Mouse (Mus musculus): Measurements from ENCODE around the gene Btbd2. TPM values are rescaled to one million over a fixed set of nuclear protein-coding genes. Genes with fewer than 3 reads are reported as not detected.
"Not testable (repeated sequence)": the region's sequence is repeated elsewhere in the genome, so short reads cannot be mapped to it uniquely, and the experiment has no call there.

The Btbd2 gene
- polyA plus RNA-seq, 1 experiment from 2014 or later, result 69.9 TPM

DNA sequence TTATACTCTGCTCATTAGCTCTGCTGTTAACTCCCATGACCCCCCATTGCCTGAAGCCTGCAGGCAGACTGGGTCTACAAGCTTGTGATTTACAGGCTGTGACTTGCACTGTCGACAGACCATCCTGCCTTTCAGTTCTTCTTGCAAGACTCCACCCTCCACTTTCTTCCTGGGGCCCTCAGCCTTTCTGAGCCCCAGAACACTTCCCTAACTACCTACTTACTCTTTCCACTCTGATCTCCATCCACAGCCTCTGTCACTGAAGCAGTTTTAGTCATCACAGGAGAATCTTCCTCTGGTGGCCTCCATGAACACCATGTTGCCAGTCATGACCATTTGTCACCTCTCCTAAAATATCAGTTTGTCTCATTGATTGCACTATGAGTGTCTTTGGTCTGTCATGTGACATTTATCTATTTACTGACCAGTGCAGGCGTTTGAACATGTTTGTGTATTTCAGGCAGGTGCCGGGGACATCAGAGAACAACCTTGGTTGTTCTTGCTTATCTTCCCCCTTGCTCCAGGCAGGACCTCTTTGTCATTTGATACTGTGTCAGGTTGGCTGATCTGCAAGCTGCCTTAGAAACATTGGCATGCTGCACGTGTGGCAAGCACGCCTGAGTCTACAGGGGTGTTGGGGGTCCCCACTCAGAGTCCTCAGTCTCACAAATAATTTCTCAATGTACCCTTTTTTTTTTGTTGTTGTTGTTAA, 6.8 kb upstream of the Btbd2 start:
- peaks cover 29% of the 10 kb centered on the region for H3K36me3 ChIP-seq
- no peak overlapping the region for H3K4me3 ChIP-seq
- peaks cover 49% of the 10 kb centered on the region for H3K4me1 ChIP-seq

DNA sequence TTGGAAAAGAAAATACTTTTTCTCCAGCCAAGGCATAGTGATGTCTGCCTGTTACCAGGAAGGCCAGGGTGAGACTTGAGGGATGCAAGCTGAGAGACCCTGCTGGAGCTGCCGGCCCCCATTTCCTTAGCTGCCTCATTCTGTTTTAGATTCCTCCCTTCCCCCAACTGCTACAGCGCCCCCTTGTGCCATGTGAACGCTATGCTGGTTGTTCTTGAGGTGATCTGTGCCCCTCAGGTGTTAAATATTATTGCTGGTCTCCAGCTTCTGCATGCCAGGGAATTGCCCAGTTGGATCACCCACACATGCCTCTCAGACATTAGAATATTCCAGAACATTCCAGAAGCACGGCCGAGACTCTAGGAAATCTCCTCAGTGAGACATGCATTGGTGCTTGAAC, 4.3 kb upstream of the Btbd2 start:
- Histone ChIP-seq H3K9me3 (no peaks in the 10 kb centered on the region), H3K27ac (no peak overlapping the region), H3K4me1 (peaks cover 50% of the 10 kb centered on the region), H3K4me3 (no peak overlapping the region), H3K36me3 (peaks cover 4% of the 10 kb centered on the region), H3K27me3 (ENCODE audit: insufficient read depth, poor library complexity, severe bottlenecking) (no peaks in the 10 kb centered on the region)
- 36% methylated on average over 5 of the region's 5 CpGs for WGBS
- no peak for DNase-seq (ENCODE audit: low spot score)

More for the DNA sequence above, 6.8 kb upstream of the Btbd2 start:
- no peaks in the 10 kb centered on the region for H3K9me3 ChIP-seq
- 22% methylated on average over 5 of the region's 5 CpGs for WGBS
- no peaks in the 10 kb centered on the region for H3K27me3 ChIP-seq (ENCODE audit: insufficient read depth, poor library complexity, severe bottlenecking)
- no peak for DNase-seq (ENCODE audit: low spot score)
- peak overlapping the region; percentile 19 for H3K27ac ChIP-seq

DNA sequence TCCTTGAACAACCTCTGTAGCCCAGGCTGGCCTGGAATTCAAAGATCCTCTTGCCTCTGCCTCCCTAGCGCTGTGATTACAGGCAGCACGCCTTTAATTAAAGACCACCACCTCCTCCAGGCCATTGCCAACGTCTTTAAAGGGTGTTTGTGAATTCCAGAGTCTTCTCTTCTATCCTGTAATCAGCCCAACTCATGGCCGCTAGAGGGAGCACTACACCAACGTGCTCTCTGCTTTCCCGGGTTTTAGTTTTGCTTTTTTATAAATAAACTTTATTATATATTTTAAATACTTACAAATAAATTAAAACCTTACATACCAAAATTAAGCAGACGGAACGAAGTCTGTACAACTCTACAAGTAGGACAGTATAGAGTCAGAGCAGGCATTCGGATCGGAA, 2.3 kb upstream of the Btbd2 start:
- H3K4me3 ChIP-seq, result peak overlapping the region; percentile 22; the same call in 1 of the 2 replicates
- no peak for DNase-seq (ENCODE audit: low spot score)
- H3K4me1 ChIP-seq, result peaks cover 49% of the 10 kb centered on the region
- 16% methylated on average over 10 of the region's 10 CpGs for WGBS
- H3K27ac ChIP-seq, result peak overlapping the region; percentile 64
- no peaks in the 10 kb centered on the region for H3K27me3 ChIP-seq (ENCODE audit: insufficient read depth, poor library complexity, severe bottlenecking)
- no peaks in the 10 kb centered on the region for H3K9me3 ChIP-seq
- no peaks in the 10 kb centered on the region for H3K36me3 ChIP-seq

DNA sequence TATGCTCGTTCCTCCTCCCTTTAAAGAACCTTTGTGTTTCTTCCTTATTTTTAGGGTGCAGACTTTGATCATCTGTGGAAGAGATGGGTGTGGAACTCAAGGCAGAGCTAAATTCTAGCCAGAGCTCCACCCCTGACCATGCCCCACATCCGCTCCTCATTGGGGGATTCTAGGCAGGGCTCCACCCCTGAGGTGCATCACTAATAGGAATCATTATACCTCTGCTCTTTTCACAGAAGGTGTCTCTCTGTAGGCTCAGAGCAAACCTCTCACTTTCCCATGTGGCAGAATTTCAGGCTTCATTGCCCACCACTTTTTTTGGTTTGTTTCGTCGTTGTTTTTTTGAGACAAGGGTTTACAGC, 2.0 kb upstream of the Btbd2 start:
- H3K36me3 ChIP-seq, result no peaks in the 10 kb centered on the region
- DNase-seq (ENCODE audit: low spot score), result no peak
- H3K4me1 ChIP-seq, result peaks cover 48% of the 10 kb centered on the region
- 61% methylated on average over 4 of the region's 4 CpGs for WGBS
- peak overlapping the region; percentile 22; the same call in 1 of the 2 replicates for H3K4me3 ChIP-seq
- H3K9me3 ChIP-seq, result no peaks in the 10 kb centered on the region
- H3K27ac ChIP-seq, result peak overlapping the region; percentile 64
- no peaks in the 10 kb centered on the region for H3K27me3 ChIP-seq (ENCODE audit: insufficient read depth, poor library complexity, severe bottlenecking)

DNA sequence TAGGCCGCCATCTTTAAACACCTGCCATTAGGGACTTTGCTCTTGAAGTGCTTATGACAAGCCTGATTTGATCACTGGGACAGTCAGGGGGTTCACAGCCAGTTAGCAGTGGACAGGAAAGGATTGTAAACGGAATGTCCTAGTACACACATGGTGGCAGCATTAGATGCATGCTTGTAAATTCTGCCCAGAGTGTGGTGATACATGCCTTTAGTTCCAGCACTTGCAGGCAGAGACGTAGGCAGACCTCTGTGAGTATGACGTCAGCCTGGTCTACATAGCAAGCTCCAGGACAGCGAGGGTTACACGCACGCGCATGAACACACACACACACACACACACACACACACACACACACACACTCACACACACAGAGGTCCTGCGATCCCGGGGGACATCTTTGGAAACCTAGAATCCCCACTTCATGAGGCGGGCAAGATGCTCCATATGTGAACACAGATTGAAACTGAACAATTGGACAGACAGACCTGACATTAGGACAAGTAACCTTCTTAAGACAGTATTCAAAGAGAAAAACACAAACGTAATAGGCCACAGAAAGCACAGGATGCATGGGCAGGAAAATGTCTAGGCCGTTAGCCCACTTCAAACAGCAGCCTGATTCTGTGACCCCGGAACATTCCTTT, 1.4 kb upstream of the Btbd2 start:
- 83% methylated on average over 14 of the region's 14 CpGs for WGBS
- H3K4me3 ChIP-seq, result no peak overlapping the region
- peak overlapping the region; percentile 64; the same call in 1 of the 2 replicates for H3K27ac ChIP-seq
- H3K27me3 ChIP-seq (ENCODE audit: insufficient read depth, poor library complexity, severe bottlenecking), result no peaks in the 10 kb centered on the region
- no peak for DNase-seq (ENCODE audit: low spot score)
- H3K4me1 ChIP-seq, result peaks cover 44% of the 10 kb centered on the region
- H3K9me3 ChIP-seq, result no peaks in the 10 kb centered on the region
- no peaks in the 10 kb centered on the region for H3K36me3 ChIP-seq

DNA sequence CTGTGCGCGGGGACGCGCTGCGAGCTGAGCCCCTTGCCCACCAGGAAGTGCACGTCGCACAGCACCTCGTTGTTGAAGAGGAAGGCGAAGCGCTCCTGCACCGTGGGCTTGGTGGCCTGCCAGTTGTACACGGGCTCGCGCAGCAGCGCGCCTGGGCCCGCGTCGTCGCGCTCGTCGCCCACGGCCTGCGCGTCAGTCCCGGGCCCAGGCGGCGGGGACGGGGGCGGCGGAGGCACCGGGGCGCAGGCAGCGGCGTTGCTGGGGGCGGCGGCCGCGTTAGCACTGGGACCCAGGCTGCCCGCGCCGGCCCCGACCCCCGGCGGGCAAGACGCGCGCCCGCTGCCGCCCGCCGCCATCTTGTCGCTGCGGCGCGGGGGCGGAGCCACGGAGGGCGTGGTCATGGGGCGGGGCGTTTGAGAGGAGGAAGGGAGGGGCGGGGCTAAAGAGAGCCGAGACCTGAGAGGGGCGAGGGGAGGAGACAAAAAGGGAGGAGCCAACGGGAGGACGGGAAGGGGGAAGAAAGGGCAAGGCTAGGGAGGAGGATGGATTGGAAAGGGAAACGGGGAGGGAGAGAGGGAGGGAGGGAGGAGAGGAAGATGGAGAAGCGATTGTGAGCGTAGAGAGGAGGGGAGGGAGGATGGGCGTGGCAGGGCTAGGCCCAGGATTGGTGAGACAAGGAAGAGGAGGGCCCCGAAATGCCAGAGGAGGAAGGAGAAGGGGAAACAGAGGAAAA, 575 bp downstream of the Btbd2 start:
- WGBS, result 1% methylated on average over 72 of the region's 72 CpGs
- Histone ChIP-seq H3K27ac (peak overlapping the region; percentile 96), H3K36me3 (peaks cover 5% of the 10 kb centered on the region; the same call in 1 of the 2 replicates), H3K9me3 (no peaks in the 10 kb centered on the region), H3K4me3 (peak overlapping the region; percentile 79), H3K4me1 (peaks cover 44% of the 10 kb centered on the region), H3K27me3 (ENCODE audit: insufficient read depth, poor library complexity, severe bottlenecking) (no peaks in the 10 kb centered on the region)
- DNase-seq (ENCODE audit: low spot score), result peak; percentile 98

DNA sequence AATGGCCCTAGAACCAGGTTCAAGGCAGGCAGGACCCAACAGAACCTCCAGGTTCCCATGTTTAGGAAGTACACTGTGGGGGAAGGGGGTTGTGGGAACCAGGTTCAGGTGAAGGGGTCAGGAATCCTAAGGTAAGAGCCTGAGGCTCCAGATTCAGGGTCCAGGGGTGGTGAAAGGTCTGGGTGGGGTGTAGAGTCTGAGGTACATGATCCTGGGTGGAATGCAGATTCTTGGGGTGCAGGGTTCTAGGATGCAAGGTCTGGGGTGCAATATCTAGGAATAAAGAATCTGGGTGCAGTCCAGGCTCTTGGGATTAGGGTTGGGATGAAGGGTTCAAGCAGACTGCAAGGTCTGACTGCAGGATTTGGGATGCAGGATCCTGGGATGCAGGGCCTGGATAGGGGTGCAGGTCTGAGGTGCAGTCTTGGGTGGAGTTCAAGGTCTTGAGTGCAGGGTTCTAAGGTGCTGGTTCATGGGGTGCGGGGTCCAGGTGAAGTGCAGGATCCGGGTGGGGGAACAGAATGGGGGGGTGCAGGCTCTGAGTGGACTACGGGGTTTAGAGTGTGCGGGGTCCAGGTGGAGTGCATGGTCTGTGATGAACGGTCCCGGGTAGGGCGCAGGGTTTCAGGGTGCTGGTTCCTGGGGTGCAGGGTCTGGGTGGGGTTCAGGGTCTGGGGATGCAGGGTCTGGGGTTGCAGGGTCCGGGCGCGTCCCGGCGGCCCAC, 1.3 kb downstream of the Btbd2 start:
- Histone ChIP-seq H3K27me3 (ENCODE audit: insufficient read depth, poor library complexity, severe bottlenecking) (no peaks in the 10 kb centered on the region), H3K9me3 (no peaks in the 10 kb centered on the region), H3K4me1 (peaks cover 45% of the 10 kb centered on the region), H3K27ac (peak overlapping the region; percentile 96), H3K36me3 (peaks cover 7% of the 10 kb centered on the region; the same call in 1 of the 2 replicates), H3K4me3 (peak overlapping the region; percentile 79)
- WGBS, result 4% methylated on average over 12 of the region's 12 CpGs
- no peak for DNase-seq (ENCODE audit: low spot score)

DNA sequence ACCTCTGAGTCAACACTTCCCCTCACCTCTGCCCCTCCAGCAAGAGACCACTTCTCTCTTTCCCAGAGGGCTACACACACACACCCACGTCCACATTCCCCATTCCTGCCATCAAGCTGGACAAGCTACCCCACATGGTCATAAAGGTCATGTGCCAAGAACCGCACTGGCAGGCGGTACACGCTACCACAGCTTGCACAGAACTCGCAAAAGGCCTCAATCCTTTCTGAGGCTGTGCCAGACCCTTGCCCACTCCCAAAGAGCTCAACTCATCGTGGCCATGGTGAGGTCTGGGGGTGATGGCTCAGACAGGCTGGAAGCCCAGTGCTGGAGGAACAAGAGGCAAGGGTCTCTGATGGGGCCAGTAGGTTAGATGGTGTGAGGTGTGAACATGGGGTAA, 2.0 kb downstream of the Btbd2 start:
- peak overlapping the region; percentile 79 for H3K4me3 ChIP-seq

DNA sequence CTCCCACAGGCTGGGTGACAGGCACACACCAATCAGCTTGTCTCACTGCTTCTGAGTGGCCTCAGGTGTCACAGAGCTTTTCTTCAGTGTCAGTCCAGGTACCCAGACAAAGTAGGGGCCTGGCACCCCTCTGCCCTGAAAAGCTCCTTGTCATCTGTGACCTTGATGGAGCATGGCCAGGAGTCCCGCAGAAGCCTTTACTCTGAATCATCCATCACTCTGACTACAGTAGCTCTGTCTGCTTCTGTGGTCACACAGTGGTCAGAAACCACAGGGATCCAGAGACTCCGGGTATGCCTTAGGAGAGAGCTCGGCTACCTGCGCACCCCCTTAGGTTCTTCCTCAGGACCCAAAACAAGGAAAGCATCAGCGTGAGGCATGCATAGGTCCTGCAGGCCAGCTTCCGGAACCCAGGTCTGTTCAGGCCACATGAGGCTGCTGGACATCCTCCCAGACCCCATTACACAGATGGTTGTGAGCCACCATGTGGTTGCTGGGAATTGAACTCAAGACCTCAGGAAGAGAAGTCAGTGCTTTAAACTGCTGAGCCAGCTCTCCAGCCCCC, 3.6 kb downstream of the Btbd2 start:
- DNase-seq (ENCODE audit: low spot score), result no peak
- Histone ChIP-seq H3K27ac (no peak overlapping the region), H3K9me3 (no peaks in the 10 kb centered on the region), H3K4me3 (no peak overlapping the region), H3K36me3 (peaks cover 21% of the 10 kb centered on the region), H3K4me1 (peaks cover 51% of the 10 kb centered on the region), H3K27me3 (ENCODE audit: insufficient read depth, poor library complexity, severe bottlenecking) (no peaks in the 10 kb centered on the region)
- 83% methylated on average over 6 of the region's 6 CpGs for WGBS

More for the DNA sequence above, 2.0 kb downstream of the Btbd2 start:
- peaks cover 7% of the 10 kb centered on the region; the same call in 1 of the 2 replicates for H3K36me3 ChIP-seq
- no peaks in the 10 kb centered on the region for H3K9me3 ChIP-seq
- no peak for DNase-seq (ENCODE audit: low spot score)
- H3K27me3 ChIP-seq (ENCODE audit: insufficient read depth, poor library complexity, severe bottlenecking), result no peaks in the 10 kb centered on the region
- H3K27ac ChIP-seq, result no peak overlapping the region
- peaks cover 49% of the 10 kb centered on the region for H3K4me1 ChIP-seq
- WGBS, result 88% methylated on average over 6 of the region's 6 CpGs

DNA sequence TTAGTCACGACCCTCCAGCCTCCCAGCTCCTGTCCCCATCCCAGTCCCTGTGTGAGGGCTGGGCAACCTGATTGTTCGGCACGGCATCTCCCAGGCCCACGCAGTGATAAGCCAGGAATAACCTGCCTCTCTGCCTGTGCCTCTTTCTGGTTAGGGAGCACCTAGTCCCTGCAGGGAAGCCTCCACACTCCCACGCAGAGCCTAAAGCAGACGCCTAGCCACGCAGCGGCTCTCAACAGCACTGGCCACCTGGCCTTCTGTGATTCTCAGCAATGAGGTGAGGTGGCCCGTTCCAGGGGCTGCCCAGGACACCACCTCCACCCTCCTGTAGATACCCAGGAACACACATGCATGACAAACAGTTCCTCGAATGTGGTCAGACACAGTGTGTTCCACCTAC, 6.5 kb downstream of the Btbd2 start:
- peaks cover 49% of the 10 kb centered on the region for H3K36me3 ChIP-seq
- no peaks in the 10 kb centered on the region for H3K9me3 ChIP-seq
- DNase-seq (ENCODE audit: low spot score), result no peak
- H3K27me3 ChIP-seq (ENCODE audit: insufficient read depth, poor library complexity, severe bottlenecking), result no peaks in the 10 kb centered on the region
- H3K27ac ChIP-seq, result no peak overlapping the region
- WGBS, result 76% methylated on average over 10 of the region's 10 CpGs
- peaks cover 35% of the 10 kb centered on the region for H3K4me1 ChIP-seq
- no peak overlapping the region for H3K4me3 ChIP-seq

DNA sequence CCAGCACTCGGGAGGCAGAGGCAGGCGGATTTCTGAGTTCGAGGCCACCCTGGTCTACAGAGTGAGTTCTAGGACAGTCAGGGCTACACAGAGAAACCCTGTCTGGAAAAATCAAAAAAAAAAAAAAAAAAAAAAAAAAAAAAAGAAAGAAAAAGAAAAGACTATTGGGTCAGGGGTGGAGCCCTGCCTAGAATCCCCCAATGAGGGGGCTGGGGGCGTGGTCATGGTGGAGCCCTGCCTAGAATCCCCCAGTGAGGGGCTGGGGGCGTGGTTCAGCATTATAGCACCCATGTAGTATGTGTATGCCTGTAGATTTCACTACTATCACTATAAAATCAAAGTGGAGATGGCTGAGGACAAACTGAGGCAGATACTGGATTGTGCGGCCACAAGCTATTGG, 7.0 kb downstream of the Btbd2 start:
- WGBS, result 83% methylated on average over 6 of the region's 6 CpGs
- H3K27me3 ChIP-seq (ENCODE audit: insufficient read depth, poor library complexity, severe bottlenecking); H3K9me3 ChIP-seq; H3K27ac ChIP-seq; H3K4me3 ChIP-seq; DNase-seq (ENCODE audit: low spot score): not testable (repeated sequence)
- Histone ChIP-seq H3K36me3 (peaks cover 54% of the 10 kb centered on the region), H3K4me1 (peaks cover 31% of the 10 kb centered on the region)

DNA sequence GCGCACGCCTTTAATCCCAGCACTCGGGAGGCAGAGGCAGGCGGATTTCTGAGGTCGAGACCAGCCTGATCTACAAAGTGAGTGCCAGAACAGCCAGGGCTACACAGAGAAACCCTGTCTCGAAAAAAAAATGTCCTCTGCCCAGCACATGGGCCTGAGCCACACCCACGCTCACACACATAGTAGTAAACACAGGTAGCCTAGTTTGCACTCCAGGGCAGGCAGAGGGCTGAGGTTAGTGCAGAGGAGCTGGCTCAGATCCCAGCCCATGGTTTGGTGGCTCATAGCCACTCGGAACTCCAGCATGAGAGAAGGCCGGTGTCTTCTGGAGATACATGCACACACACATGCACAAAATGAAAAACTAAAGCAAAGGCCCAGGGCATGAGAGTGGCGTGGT, 9.9 kb downstream of the Btbd2 start:
- WGBS, result 90% methylated on average over 10 of the region's 10 CpGs
- Histone ChIP-seq H3K9me3 (no peaks in the 10 kb centered on the region), H3K4me3 (no peak overlapping the region), H3K4me1 (peaks cover 12% of the 10 kb centered on the region), H3K36me3 (peaks cover 80% of the 10 kb centered on the region), H3K27me3 (ENCODE audit: insufficient read depth, poor library complexity, severe bottlenecking) (no peaks in the 10 kb centered on the region), H3K27ac (no peak overlapping the region)
- DNase-seq (ENCODE audit: low spot score), result no peak
